Mouse (Mus musculus): ENCODE results near the gene Faah. TPM values are rescaled to one million over a fixed set of nuclear protein-coding genes. Genes with fewer than 3 reads are reported as not detected.

Gene Faah
- polyA plus RNA-seq, 1 experiment, result not detected

GRCm38 (mm10) chr4:115938276-115939160, 79.2 kb downstream of the Faah start:
- TF ChIP-seq POLR2A (IDR thresholded peaks at IDR 0.05; ENCODE audit: low read depth, low read length), result no peak
- no peak for TF ChIP-seq CTCF (IDR thresholded peaks at IDR 0.05; ENCODE audit: borderline replicate concordance, insufficient read depth, low read length)
- no peaks in the 10 kb centered on the region for H3K4me1 ChIP-seq (ENCODE audit: control insufficient read depth, insufficient read depth, low read length)
- no peak overlapping the region for H3K4me3 ChIP-seq (ENCODE audit: insufficient read depth, low read length)
- no peak overlapping the region for H3K27ac ChIP-seq (ENCODE audit: insufficient read depth, low read length)

DNA sequence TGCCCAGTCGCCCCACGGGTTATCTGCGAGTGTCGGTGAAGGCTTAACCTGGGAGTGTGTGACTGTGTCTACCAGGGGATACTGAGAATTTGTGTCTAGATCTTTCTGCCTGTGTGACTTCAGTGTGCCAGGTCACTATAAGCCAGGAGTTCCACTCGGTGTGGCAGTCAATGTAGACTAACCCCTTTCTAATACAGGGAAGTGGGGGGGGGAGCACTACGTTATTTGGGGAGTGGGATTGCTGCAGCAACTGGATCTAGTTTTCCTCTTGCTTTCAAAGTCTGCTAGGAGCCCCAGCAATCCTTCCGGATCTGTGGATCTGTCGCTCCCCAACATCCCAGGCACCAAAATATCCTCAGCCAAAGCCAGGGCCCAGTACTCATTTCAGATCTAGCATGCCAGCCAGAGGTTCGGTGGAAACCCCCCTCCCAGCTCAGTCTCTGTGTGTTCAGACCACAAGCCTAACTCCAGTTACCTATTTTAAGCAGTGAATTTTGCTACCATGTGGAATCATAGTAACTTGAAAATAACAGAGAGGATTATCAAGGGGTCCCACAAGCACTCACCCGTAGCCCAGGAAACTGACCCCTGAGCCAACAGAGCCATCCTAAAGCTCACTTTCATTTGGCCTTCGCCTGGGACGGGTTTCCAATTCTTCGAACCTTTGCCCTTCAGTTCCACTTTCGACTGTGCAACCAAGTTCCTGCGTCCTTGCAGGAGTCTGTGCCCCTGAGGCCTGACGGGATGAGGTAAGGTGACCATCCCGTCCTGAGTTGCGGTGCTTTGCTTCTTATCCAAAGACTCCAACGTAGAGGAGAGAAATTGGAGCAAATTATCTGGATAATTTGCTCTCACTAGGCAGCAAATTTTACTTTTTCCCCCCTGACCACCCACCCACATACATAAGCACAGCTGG, 80.4 kb downstream of the Faah start:
- Histone ChIP-seq H3K4me1 (ENCODE audit: control insufficient read depth, insufficient read depth, low read length) (no peaks in the 10 kb centered on the region), H3K27ac (ENCODE audit: insufficient read depth, low read length) (no peak overlapping the region), H3K4me3 (ENCODE audit: insufficient read depth, low read length) (no peak overlapping the region)
- TF ChIP-seq POLR2A (IDR thresholded peaks at IDR 0.05; ENCODE audit: low read depth, low read length) (no peak), CTCF (IDR thresholded peaks at IDR 0.05; ENCODE audit: borderline replicate concordance, insufficient read depth, low read length) (no peak)

DNA sequence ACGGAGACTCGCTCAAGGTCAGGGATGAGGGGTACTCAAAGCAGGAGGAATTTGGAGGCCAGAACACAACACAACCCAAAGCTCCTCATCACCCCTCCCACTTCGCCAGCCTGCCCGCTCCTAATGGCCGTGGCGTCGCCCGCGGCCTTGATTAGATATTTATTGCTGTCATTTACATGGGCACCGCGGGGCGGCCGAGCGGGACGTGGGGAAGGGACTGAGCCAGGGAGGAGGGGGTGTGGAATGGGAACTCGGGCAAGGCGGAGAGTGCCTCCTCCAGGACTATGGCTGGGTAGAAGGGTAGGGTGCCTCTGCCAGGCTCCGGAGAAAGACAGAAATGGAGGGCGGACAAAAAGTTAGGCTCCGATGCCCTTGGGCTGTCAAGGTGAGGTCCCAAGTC, 81.1 kb downstream of the Faah start:
- no peak for TF ChIP-seq CTCF (IDR thresholded peaks at IDR 0.05; ENCODE audit: borderline replicate concordance, insufficient read depth, low read length)
- no peak for TF ChIP-seq POLR2A (IDR thresholded peaks at IDR 0.05; ENCODE audit: low read depth, low read length)
- H3K4me1 ChIP-seq (ENCODE audit: control insufficient read depth, insufficient read depth, low read length), result no peaks in the 10 kb centered on the region
- H3K4me3 ChIP-seq (ENCODE audit: insufficient read depth, low read length), result no peak overlapping the region
- H3K27ac ChIP-seq (ENCODE audit: insufficient read depth, low read length), result no peak overlapping the region

GRCm38 (mm10) chr4:115935835-115936581, 81.7 kb downstream of the Faah start:
- Histone ChIP-seq H3K4me3 (ENCODE audit: insufficient read depth, low read length) (no peak overlapping the region), H3K27ac (ENCODE audit: insufficient read depth, low read length) (no peak overlapping the region), H3K4me1 (ENCODE audit: control insufficient read depth, insufficient read depth, low read length) (no peaks in the 10 kb centered on the region)
- TF ChIP-seq CTCF (IDR thresholded peaks at IDR 0.05; ENCODE audit: borderline replicate concordance, insufficient read depth, low read length), result no peak
- no peak for TF ChIP-seq POLR2A (IDR thresholded peaks at IDR 0.05; ENCODE audit: low read depth, low read length)

GRCm38 (mm10) chr4:115931556-115932088, 86.1 kb downstream of the Faah start:
- TF ChIP-seq POLR2A (IDR thresholded peaks at IDR 0.05; ENCODE audit: low read depth, low read length), result no peak
- no peak for TF ChIP-seq CTCF (IDR thresholded peaks at IDR 0.05; ENCODE audit: borderline replicate concordance, insufficient read depth, low read length)
- Histone ChIP-seq H3K27ac (ENCODE audit: insufficient read depth, low read length) (no peak overlapping the region), H3K4me3 (ENCODE audit: insufficient read depth, low read length) (no peak overlapping the region), H3K4me1 (ENCODE audit: control insufficient read depth, insufficient read depth, low read length) (no peaks in the 10 kb centered on the region)

GRCm38 (mm10) chr4:115927637-115928036, 90.1 kb downstream of the Faah start:
- TF ChIP-seq CTCF (IDR thresholded peaks at IDR 0.05; ENCODE audit: borderline replicate concordance, insufficient read depth, low read length) (no peak), POLR2A (IDR thresholded peaks at IDR 0.05; ENCODE audit: low read depth, low read length) (no peak)

GRCm38 (mm10) chr4:115923262-115923880, 94.4 kb downstream of the Faah start:
- TF ChIP-seq CTCF (IDR thresholded peaks at IDR 0.05; ENCODE audit: borderline replicate concordance, insufficient read depth, low read length) (no peak), POLR2A (IDR thresholded peaks at IDR 0.05; ENCODE audit: low read depth, low read length) (no peak)
- Histone ChIP-seq H3K4me1 (ENCODE audit: control insufficient read depth, insufficient read depth, low read length) (peaks cover 5% of the 10 kb centered on the region; the same call in 1 of the 2 replicates), H3K27ac (ENCODE audit: insufficient read depth, low read length) (no peak overlapping the region), H3K4me3 (ENCODE audit: insufficient read depth, low read length) (no peak overlapping the region)

More at GRCm38 (mm10) chr4:115927637-115928036, 90.1 kb downstream of the Faah start:
- Histone ChIP-seq H3K27ac (ENCODE audit: insufficient read depth, low read length) (no peak overlapping the region), H3K4me3 (ENCODE audit: insufficient read depth, low read length) (no peak overlapping the region), H3K4me1 (ENCODE audit: control insufficient read depth, insufficient read depth, low read length) (peaks cover 5% of the 10 kb centered on the region; the same call in 1 of the 2 replicates)

- Histone ChIP-seq H3K4me1 (ENCODE audit: control insufficient read depth, insufficient read depth, low read length) (peaks cover 5% of the 10 kb centered on the region; the same call in 1 of the 2 replicates), H3K27ac (ENCODE audit: insufficient read depth, low read length) (no peak overlapping the region), H3K4me3 (ENCODE audit: insufficient read depth, low read length) (no peak overlapping the region)
- TF ChIP-seq CTCF (IDR thresholded peaks at IDR 0.05; ENCODE audit: borderline replicate concordance, insufficient read depth, low read length) (no peak), POLR2A (IDR thresholded peaks at IDR 0.05; ENCODE audit: low read depth, low read length) (no peak)
Observed at GRCm38 (mm10) chr4:115922688-115923087, 95.0 kb downstream of the Faah start.

All from embryonic fibroblast, embryonic 13.5 days (primary cell).